Mouse (Mus musculus): Measurements from ENCODE around the gene Pld4. TPM values are rescaled to one million over a fixed set of nuclear protein-coding genes. Genes with fewer than 3 reads are reported as not detected.

Gene Pld4
- polyA plus RNA-seq, 1 experiment from 2014 or later, result 7.9 TPM

DNA sequence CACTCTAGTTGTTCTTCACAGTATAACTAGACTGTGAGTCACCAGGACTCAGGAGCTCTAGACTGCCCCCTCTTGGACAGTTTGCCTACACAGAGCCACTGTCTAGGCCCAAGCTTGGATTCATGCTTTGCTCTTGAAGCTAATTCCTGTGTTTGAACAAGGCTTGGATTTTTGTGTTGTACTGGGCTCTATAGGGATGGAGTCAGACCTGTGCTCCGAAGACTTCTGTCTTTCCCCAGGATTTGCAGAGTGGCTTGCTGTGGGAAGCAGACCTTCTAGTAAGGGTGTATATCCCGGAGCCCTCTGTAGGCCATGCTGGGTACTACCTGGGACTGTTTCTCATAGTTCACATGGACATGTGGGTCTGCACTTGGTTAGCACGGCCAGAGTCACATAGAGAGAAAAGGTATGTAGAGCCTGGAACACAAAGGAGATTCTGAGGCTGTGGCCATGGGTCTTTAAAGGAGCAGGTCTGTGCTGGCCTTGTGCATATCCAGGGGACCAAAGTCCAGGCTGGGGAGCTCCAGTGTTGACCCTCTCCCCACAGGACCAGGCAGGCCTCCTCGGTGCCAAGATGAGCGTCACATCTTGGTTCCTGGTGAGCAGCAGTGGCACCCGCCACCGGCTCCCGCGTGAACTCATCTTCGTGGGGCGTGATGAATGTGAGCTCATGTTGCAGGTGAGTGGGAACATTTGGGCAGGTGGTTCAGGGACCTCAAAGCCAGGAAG, 36.2 kb upstream of the Pld4 start:
- H3K4me2 ChIP-seq, result no peak overlapping the region
- H3K9me3 ChIP-seq (replicated peaks), result no peaks in the 10 kb centered on the region
- no peak for ATAC-seq

GRCm38 (mm10) chr12:112727801-112728200, 32.7 kb upstream of the Pld4 start:
- no peak overlapping the region for H3K27ac ChIP-seq
- no peaks in the 10 kb centered on the region for H3K9me3 ChIP-seq (replicated peaks)
- peaks cover 36% of the 10 kb centered on the region for H3K27me3 ChIP-seq (replicated peaks)
- ATAC-seq, result no peak
- no peak overlapping the region for H3K4me2 ChIP-seq
- H3K4me3 ChIP-seq, result no peak overlapping the region
- H3K4me1 ChIP-seq, result peaks cover 2% of the 10 kb centered on the region; the same call in 1 of the 2 replicates
- no peak overlapping the region for H3K9ac ChIP-seq
- H3K36me3 ChIP-seq, result 0 out of 2 replicates have a peak, but pooled peaks cover 3% of the 10 kb centered on the region
- 69% methylated on average over 8 of the region's 8 CpGs for WGBS (ENCODE audit: insufficient replicate concordance)

More for the DNA sequence above, 36.2 kb upstream of the Pld4 start:
- Histone ChIP-seq H3K27ac (no peak overlapping the region), H3K4me1 (peaks cover 15% of the 10 kb centered on the region), H3K9ac (no peak overlapping the region), H3K36me3 (no peaks in the 10 kb centered on the region), H3K4me3 (no peak overlapping the region), H3K27me3 (replicated peaks) (peaks cover 72% of the 10 kb centered on the region)
- 60% methylated on average over 11 of the region's 11 CpGs for WGBS (ENCODE audit: insufficient replicate concordance)

GRCm38 (mm10) chr12:112730808-112731207, 29.6 kb upstream of the Pld4 start:
- Histone ChIP-seq H3K4me3 (no peak overlapping the region), H3K9me3 (replicated peaks) (no peaks in the 10 kb centered on the region), H3K27ac (no peak overlapping the region), H3K36me3 (peaks cover 7% of the 10 kb centered on the region; the same call in 1 of the 2 replicates), H3K4me2 (no peak overlapping the region), H3K9ac (no peak overlapping the region), H3K4me1 (no peaks in the 10 kb centered on the region), H3K27me3 (replicated peaks) (peaks cover 11% of the 10 kb centered on the region; the same call in 1 of the 2 replicates)
- WGBS (ENCODE audit: insufficient replicate concordance), result 64% methylated on average over 14 of the region's 14 CpGs
- no peak for ATAC-seq

DNA sequence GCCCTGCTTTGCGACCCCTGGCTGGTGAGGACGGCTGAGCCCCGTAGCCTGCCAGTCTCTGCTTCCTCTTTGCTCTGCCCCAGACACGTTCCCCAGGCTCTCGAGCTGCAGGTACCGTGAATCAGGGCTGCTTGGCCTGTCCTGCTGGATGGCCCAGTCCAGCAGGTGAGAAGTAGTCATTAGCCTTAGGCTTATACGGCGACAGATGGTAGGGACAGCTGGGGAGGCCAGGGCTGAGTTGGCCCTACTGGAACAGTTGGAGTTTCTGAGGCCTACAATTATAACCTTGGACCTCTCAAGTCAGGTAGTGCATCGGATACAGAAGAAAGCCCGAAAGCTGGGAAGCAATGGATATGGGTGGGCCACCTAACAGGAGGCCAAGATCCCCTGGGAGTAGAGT, 27.9 kb upstream of the Pld4 start:
- Histone ChIP-seq H3K4me2 (no peak overlapping the region), H3K36me3 (peaks cover 22% of the 10 kb centered on the region; the same call in 1 of the 2 replicates), H3K4me3 (no peak overlapping the region), H3K27me3 (replicated peaks) (0 out of 2 replicates have a peak, but pooled peaks cover 2% of the 10 kb centered on the region), H3K9ac (no peak overlapping the region), H3K4me1 (no peaks in the 10 kb centered on the region), H3K27ac (no peak overlapping the region), H3K9me3 (replicated peaks) (no peaks in the 10 kb centered on the region)
- no peak for ATAC-seq
- WGBS (ENCODE audit: insufficient replicate concordance), result 70% methylated on average over 10 of the region's 10 CpGs

- WGBS (ENCODE audit: insufficient replicate concordance), result 51% methylated on average over 2 of the region's 2 CpGs
- no peak for ATAC-seq
- Histone ChIP-seq H3K4me3 (no peak overlapping the region), H3K4me2 (no peak overlapping the region), H3K27ac (no peak overlapping the region), H3K4me1 (no peaks in the 10 kb centered on the region), H3K9me3 (replicated peaks) (no peaks in the 10 kb centered on the region), H3K9ac (no peak overlapping the region), H3K36me3 (peaks cover 34% of the 10 kb centered on the region; the same call in 1 of the 2 replicates), H3K27me3 (replicated peaks) (no peaks in the 10 kb centered on the region)
Observed at GRCm38 (mm10) chr12:112734108-112734820, 26.2 kb upstream of the Pld4 start.

DNA sequence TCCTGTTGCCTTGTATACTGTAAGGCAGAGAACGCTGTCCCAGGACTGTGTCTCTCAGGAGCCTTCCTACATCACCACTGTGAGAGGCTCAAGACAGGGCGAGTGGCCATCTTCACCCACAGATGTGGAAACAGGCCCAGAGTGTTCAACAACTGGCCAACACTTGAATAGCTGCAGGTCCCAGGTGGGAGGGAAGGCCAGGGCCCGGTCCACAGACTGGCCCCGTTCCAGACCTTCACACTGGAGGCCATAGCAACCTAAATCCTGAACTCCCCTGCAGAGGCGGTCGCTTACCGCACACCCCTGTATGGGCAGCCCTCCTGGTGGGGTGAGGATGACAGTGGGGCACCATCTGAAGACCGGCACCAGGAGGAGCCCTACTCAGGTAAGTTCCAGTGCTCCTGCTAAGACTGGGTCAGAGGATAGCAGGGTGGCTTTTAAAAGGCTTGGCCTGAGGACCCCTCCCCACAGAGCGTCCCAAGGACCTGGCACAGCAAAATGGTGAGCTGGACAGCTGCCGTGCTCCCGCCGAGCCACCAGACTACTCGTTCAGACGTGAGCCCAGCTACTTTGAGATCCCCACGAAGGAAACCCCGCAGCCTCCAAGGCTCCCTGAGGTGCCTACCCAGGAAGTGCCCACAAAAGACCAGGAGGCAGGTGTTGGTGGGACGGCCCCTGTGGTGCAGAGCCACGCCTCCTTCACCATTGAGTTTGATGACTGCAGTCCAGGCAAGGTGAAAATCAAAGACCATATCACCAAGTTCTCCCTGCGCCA, 25.4 kb upstream of the Pld4 start:
- peaks cover 35% of the 10 kb centered on the region; the same call in 1 of the 2 replicates for H3K36me3 ChIP-seq
- H3K4me2 ChIP-seq, result no peak overlapping the region
- H3K4me3 ChIP-seq, result no peak overlapping the region
- H3K9me3 ChIP-seq (replicated peaks), result no peaks in the 10 kb centered on the region
- H3K27me3 ChIP-seq (replicated peaks), result no peaks in the 10 kb centered on the region
- WGBS (ENCODE audit: insufficient replicate concordance), result 73% methylated on average over 19 of the region's 19 CpGs
- H3K27ac ChIP-seq, result no peak overlapping the region
- no peak for ATAC-seq
- H3K4me1 ChIP-seq, result no peaks in the 10 kb centered on the region
- no peak overlapping the region for H3K9ac ChIP-seq

DNA sequence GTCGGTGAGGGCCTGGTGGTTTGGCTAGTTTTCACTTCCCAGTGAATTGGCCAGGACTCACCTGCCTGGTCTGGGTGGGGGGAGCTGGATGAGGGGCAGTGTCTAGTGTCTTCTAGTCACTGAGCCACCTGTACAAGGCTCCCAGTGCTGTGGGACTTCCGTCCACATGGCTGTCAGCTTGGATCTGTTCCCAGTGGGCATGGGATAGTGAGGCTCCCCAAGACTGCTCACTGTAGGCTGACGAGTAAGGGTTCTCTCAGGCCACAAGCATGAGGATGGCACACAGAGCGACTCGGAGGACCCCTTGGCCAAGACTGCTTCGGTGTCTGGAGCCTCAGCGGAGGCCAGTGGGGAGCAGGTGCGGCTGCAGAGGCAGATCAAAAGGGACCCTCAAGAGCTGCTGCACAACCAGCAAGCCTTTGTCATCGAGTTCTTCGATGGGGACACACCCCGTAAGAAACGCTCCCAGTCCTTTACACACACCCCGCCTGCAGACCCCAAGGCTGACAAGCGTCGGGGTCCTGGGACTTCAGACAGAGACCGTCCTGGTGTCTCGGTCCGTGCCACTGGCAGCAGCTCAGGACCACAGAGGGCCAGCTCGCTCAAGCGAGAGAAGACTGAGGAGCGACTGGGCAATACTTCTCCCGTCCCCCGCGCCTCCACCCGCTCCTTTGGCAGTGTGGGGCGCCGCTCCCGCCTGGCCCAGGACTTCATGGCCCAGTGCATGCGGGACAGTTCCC, 24.4 kb upstream of the Pld4 start:
- no peak for ATAC-seq
- no peak overlapping the region for H3K4me3 ChIP-seq
- H3K4me2 ChIP-seq, result no peak overlapping the region
- no peaks in the 10 kb centered on the region for H3K27me3 ChIP-seq (replicated peaks)
- no peak overlapping the region for H3K9ac ChIP-seq
- peaks cover 35% of the 10 kb centered on the region; the same call in 1 of the 2 replicates for H3K36me3 ChIP-seq
- H3K27ac ChIP-seq, result no peak overlapping the region
- 75% methylated on average over 29 of the region's 29 CpGs for WGBS (ENCODE audit: insufficient replicate concordance)
- no peaks in the 10 kb centered on the region for H3K9me3 ChIP-seq (replicated peaks)
- H3K4me1 ChIP-seq, result no peaks in the 10 kb centered on the region

DNA sequence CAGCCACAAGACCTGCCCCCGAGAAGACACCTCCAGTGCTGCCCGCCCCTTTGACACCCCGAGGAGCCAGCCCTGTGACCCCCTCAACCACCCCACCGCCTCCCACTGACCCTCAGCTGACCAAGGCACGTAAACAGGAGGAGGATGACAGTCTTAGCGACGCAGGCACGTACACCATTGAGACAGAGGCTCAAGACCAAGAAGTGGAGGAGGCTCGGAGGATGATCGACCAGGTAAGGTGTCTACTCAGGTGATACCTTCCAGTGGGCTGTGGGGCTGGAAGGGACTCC, 23.9 kb upstream of the Pld4 start:
- Histone ChIP-seq H3K4me2 (no peak overlapping the region), H3K4me3 (no peak overlapping the region), H3K27me3 (replicated peaks) (no peaks in the 10 kb centered on the region), H3K27ac (no peak overlapping the region), H3K9me3 (replicated peaks) (no peaks in the 10 kb centered on the region), H3K4me1 (no peaks in the 10 kb centered on the region), H3K9ac (no peak overlapping the region), H3K36me3 (peaks cover 32% of the 10 kb centered on the region; the same call in 1 of the 2 replicates)
- no peak for ATAC-seq
- 80% methylated on average over 10 of the region's 10 CpGs for WGBS (ENCODE audit: insufficient replicate concordance)

DNA sequence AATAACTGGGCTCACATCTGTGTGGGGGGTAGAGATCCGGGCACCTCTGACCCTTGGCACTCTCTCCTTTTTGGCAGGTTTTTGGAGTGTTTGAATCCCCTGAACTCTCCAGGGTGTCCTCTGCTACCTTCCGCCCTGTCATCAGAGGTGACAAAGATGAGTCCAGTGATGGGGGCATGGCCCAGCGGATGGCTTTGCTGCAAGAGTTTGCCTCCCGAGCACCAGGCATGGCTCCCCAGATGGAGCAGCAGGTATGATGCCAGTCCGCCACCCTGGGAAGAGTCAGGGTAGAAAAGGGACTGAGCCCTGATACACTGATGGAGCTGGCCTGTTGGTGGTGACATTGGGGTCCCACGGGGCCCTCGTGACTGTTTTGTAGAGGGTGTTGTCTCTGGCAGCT, 23.4 kb upstream of the Pld4 start:
- no peak overlapping the region for H3K4me3 ChIP-seq
- WGBS (ENCODE audit: insufficient replicate concordance), result 60% methylated on average over 7 of the region's 7 CpGs
- no peak for ATAC-seq
- H3K9me3 ChIP-seq (replicated peaks), result no peaks in the 10 kb centered on the region
- H3K9ac ChIP-seq, result no peak overlapping the region
- H3K27ac ChIP-seq, result no peak overlapping the region
- peaks cover 32% of the 10 kb centered on the region; the same call in 1 of the 2 replicates for H3K36me3 ChIP-seq
- H3K27me3 ChIP-seq (replicated peaks), result no peaks in the 10 kb centered on the region
- H3K4me1 ChIP-seq, result no peaks in the 10 kb centered on the region
- no peak overlapping the region for H3K4me2 ChIP-seq

DNA sequence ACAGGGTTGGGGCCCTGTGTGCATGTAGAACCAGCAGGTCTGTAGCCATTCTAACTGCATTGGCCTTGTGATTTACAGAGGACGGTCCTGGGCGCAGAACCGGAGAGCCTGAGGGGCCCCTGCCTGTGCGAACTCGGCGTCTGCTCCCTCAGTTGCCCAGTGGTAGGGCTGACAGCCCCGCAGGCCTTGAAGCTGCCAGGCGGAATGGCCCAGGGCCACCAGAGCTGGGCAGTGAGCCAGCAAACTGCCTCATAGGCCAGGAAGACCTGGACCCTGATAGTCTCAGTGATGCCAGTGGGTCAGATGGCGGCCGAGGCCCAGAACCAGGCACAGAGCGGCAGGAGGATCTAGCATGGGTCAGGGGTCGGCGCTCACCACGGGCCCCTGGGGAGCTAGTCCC, 22.7 kb upstream of the Pld4 start:
- no peaks in the 10 kb centered on the region for H3K27me3 ChIP-seq (replicated peaks)
- ATAC-seq, result no peak
- H3K9me3 ChIP-seq (replicated peaks), result no peaks in the 10 kb centered on the region
- WGBS (ENCODE audit: insufficient replicate concordance), result 80% methylated on average over 14 of the region's 14 CpGs
- no peak overlapping the region for H3K27ac ChIP-seq
- H3K4me1 ChIP-seq, result no peaks in the 10 kb centered on the region; the same call in 1 of the 2 replicates
- peaks cover 32% of the 10 kb centered on the region; the same call in 1 of the 2 replicates for H3K36me3 ChIP-seq
- H3K9ac ChIP-seq, result no peak overlapping the region
- H3K4me3 ChIP-seq, result no peak overlapping the region
- no peak overlapping the region for H3K4me2 ChIP-seq

GRCm38 (mm10) chr12:112738281-112739022, 22.0 kb upstream of the Pld4 start:
- Histone ChIP-seq H3K36me3 (peaks cover 32% of the 10 kb centered on the region; the same call in 1 of the 2 replicates), H3K4me1 (no peaks in the 10 kb centered on the region; the same call in 1 of the 2 replicates), H3K27me3 (replicated peaks) (no peaks in the 10 kb centered on the region), H3K27ac (no peak overlapping the region), H3K9me3 (replicated peaks) (no peaks in the 10 kb centered on the region), H3K9ac (no peak overlapping the region), H3K4me3 (no peak overlapping the region), H3K4me2 (no peak overlapping the region)
- ATAC-seq, result no peak
- 78% methylated on average over 31 of the region's 31 CpGs for WGBS (ENCODE audit: insufficient replicate concordance)

All from liver, embryonic 12.5 days (tissue).